Mouse (Mus musculus): Measurements from ENCODE around the gene Utp3. TPM values are rescaled to one million over a fixed set of nuclear protein-coding genes. Genes with fewer than 3 reads are reported as not detected.

The Utp3 gene
- polyA plus RNA-seq, 1 experiment from 2014 or later, result 86.5 TPM

- H3K36me3 ChIP-seq (replicated peaks), result peaks cover 10% of the 10 kb centered on the region
- DNase-seq (ENCODE audit: extremely low spot score, low spot score), result no peak
- H3K4me3 ChIP-seq, result no peak overlapping the region
- no peak overlapping the region for H3K27ac ChIP-seq
- no peaks in the 10 kb centered on the region for H3K9me3 ChIP-seq
- H3K27me3 ChIP-seq (ENCODE audit: poor library complexity, severe bottlenecking), result no peaks in the 10 kb centered on the region
- WGBS, result 92% methylated on average over 3 of the region's 3 CpGs
- H3K4me1 ChIP-seq, result no peaks in the 10 kb centered on the region
Observed at GRCm38 (mm10) chr5:88604046-88604445, 49.8 kb downstream of the Utp3 start.

- H3K27me3 ChIP-seq (ENCODE audit: poor library complexity, severe bottlenecking), result no peaks in the 10 kb centered on the region
- no peak overlapping the region for H3K4me3 ChIP-seq
- WGBS, result 87% methylated on average over 7 of the region's 7 CpGs
Observed at GRCm38 (mm10) chr5:88604641-88605358, 50.5 kb downstream of the Utp3 start.

More at GRCm38 (mm10) chr5:88604641-88605358, 50.5 kb downstream of the Utp3 start:
- DNase-seq (ENCODE audit: extremely low spot score, low spot score), result no peak
- H3K36me3 ChIP-seq (replicated peaks), result peaks cover 10% of the 10 kb centered on the region
- H3K9me3 ChIP-seq, result no peaks in the 10 kb centered on the region
- no peaks in the 10 kb centered on the region for H3K4me1 ChIP-seq
- H3K27ac ChIP-seq, result no peak overlapping the region

Other genes starting within 250 kb of the Utp3 start
- gene Prol1, start 237.2 kb upstream of the Utp3 start, polyA plus RNA-seq (2016; fragmentation: Nextera tagmentation; extraction: Ambion mirVana), result not detected in 2 replicates
- gene Amtn, start 178.4 kb upstream of the Utp3 start, polyA plus RNA-seq (2016; fragmentation: Nextera tagmentation; extraction: Ambion mirVana), result not detected in 2 replicates
- gene Ambn, start 98.5 kb upstream of the Utp3 start, polyA plus RNA-seq (2016; fragmentation: Nextera tagmentation; extraction: Ambion mirVana), result 0.16 TPM in 1 of 2 replicates, not detected in the other
- not detected in 2 replicates for gene Enam, start 66.5 kb upstream of the Utp3 start, polyA plus RNA-seq (2016; fragmentation: Nextera tagmentation; extraction: Ambion mirVana)
- 0.14 TPM in 1 of 2 replicates, not detected in the other for gene Jchain, start 26.6 kb upstream of the Utp3 start, polyA plus RNA-seq (2016; fragmentation: Nextera tagmentation; extraction: Ambion mirVana)
- 29.6 and 33.9 TPM in 2 replicates for gene Rufy3, start 10.6 kb downstream of the Utp3 start, polyA plus RNA-seq (2016; fragmentation: Nextera tagmentation; extraction: Ambion mirVana)
- gene Grsf1, start 121.7 kb downstream of the Utp3 start, polyA plus RNA-seq (2016; fragmentation: Nextera tagmentation; extraction: Ambion mirVana), result 79.7 and 82.4 TPM in 2 replicates
- 14.1 and 14.9 TPM in 2 replicates for gene Mob1b, start 166.4 kb downstream of the Utp3 start, polyA plus RNA-seq (2016; fragmentation: Nextera tagmentation; extraction: Ambion mirVana)
- gene Dck, start 210.5 kb downstream of the Utp3 start, polyA plus RNA-seq (2016; fragmentation: Nextera tagmentation; extraction: Ambion mirVana), result 122 and 127 TPM in 2 replicates

Measured in forebrain, embryonic 10.5 days (tissue).